Mouse (Mus musculus) heart, embryonic 16.5 days (tissue): ENCODE data around the gene Gm3646. TPM values are rescaled to one million over a fixed set of nuclear protein-coding genes. Genes with fewer than 3 reads are reported as not detected.
A peak's percentile ranks its signal among the peaks of the same experiment; 100 is the strongest.

Experiments used
- ATAC-seq: fragments of 200-750 bp; cut with Nextera tagmentation; replicated peaks from 2 replicates; pipeline ENCODE4 v1.8.0; 2017; ENCODE audit warnings: moderate number of reproducible peaks; ENCODE audit not compliant: insufficient read depth, low FRiP score; ENCODE audit errors: extremely low read depth
- H3K27ac ChIP-seq: fragments of 300-500 bp; sonication (generic); 2 replicates; pipeline ENCODE4 v1.5.1; 2014; ENCODE audit warnings: mild to moderate bottlenecking, low read length, control low read depth, moderate library complexity
- H3K27me3 ChIP-seq: fragments of 300-500 bp; sonication (generic); 2 replicates; pipeline ENCODE4 v1.6.1; 2014; ENCODE audit warnings: low read length, mixed read lengths; ENCODE audit not compliant: control insufficient read depth, insufficient read depth
- H3K36me3 ChIP-seq: fragments of 300-500 bp; sonication (generic); 2 replicates; pipeline ENCODE4 v1.6.1; 2014; ENCODE audit not compliant: control insufficient read depth, insufficient read depth
- H3K4me1 ChIP-seq: fragments of 300-500 bp; sonication (generic); 2 replicates; pipeline ENCODE4 v1.6.1; 2014; ENCODE audit warnings: low read length, mixed read lengths; ENCODE audit not compliant: control insufficient read depth, insufficient read depth
- H3K4me2 ChIP-seq: fragments of 300-500 bp; sonication (generic); 2 replicates; pipeline ENCODE4 v1.6.1; 2014; ENCODE audit warnings: low read depth, mild to moderate bottlenecking, control low read depth, low read length
- H3K4me3 ChIP-seq: fragments of 300-500 bp; sonication (generic); 2 replicates; pipeline ENCODE4 v1.5.1; 2014; ENCODE audit warnings: mild to moderate bottlenecking, control low read depth, low read length
- H3K9ac ChIP-seq: fragments of 300-500 bp; sonication (generic); 2 replicates; pipeline ENCODE4 v1.6.1; 2014; ENCODE audit warnings: low read length, control low read depth
- H3K9me3 ChIP-seq: fragments of 300-500 bp; sonication (generic); replicated peaks from 2 replicates; pipeline ENCODE4 v1.6.1; 2016; ENCODE audit warnings: low read length; ENCODE audit not compliant: control insufficient read depth
- WGBS: fragments of 180-500 bp; shearing (Covaris S2); extraction: QIAGEN DNeasy Blood & Tissue Kit; methylation state at CpG from one replicate; pipeline ENCODE4 v1.1.7; 2014; 5-methylcytosine and 5-hydroxymethylcytosine counted together
- polyA plus RNA-seq: library from polyadenylated mRNA; unstranded; fragments of >200 nt; fragmentation: Nextera tagmentation; extraction: Ambion mirVana; gene quantifications from 2 replicates; pipeline ENCODE4 v1.2.1, GENCODE M21; 2015

Gm3646 gene
- polyA plus RNA-seq, 1 experiment from 2014 or later = 4.4 TPM

GRCm38 (mm10) chr1:39758244-39758643, 46.9 kb downstream of the Gm3646 start:
- Histone ChIP-seq H3K27me3 (no peaks in the 10 kb centered on the region), H3K9ac (no peak overlapping the region), H3K4me2 (no peak overlapping the region), H3K36me3 (no peaks in the 10 kb centered on the region), H3K27ac (0 out of 2 replicates have a peak overlapping the region, but pooled peaks have one; percentile 22), H3K4me1 (peaks cover 39% of the 10 kb centered on the region), H3K9me3 (no peaks in the 10 kb centered on the region), H3K4me3 (no peak overlapping the region)
- no peak for ATAC-seq
- WGBS = 64% methylated on average over 9 of the region's 9 CpGs

- H3K4me3 ChIP-seq = no peak overlapping the region
- H3K9ac ChIP-seq = no peak overlapping the region
- H3K9me3 ChIP-seq = no peaks in the 10 kb centered on the region
- no peak for ATAC-seq
- no peaks in the 10 kb centered on the region for H3K27me3 ChIP-seq
- H3K4me1 ChIP-seq = peaks cover 34% of the 10 kb centered on the region
- WGBS = 68% methylated on average over 11 of the region's 11 CpGs
- no peak overlapping the region for H3K27ac ChIP-seq
- no peak overlapping the region for H3K4me2 ChIP-seq
- H3K36me3 ChIP-seq = no peaks in the 10 kb centered on the region
These were observed 48.2 kb downstream of the Gm3646 start for GRCm38 (mm10) chr1:39756952-39757351.

GRCm38 (mm10) chr1:39754224-39754957, 50.7 kb downstream of the Gm3646 start:
- Histone ChIP-seq H3K27me3 (no peaks in the 10 kb centered on the region), H3K9me3 (no peaks in the 10 kb centered on the region), H3K4me1 (peaks cover 23% of the 10 kb centered on the region), H3K27ac (peak overlapping the region; percentile 36), H3K4me3 (no peak overlapping the region), H3K36me3 (no peaks in the 10 kb centered on the region), H3K9ac (no peak overlapping the region), H3K4me2 (0 out of 2 replicates have a peak overlapping the region, but pooled peaks have one; percentile 7)
- peak; percentile 26 for ATAC-seq
- WGBS = 27% methylated on average over 13 of the region's 13 CpGs

Other genes starting within 250 kb of the Gm3646 start
- 13.9 and 14.0 TPM in 2 replicates for gene Rnf149, start 227.9 kb downstream of the Gm3646 start, polyA plus RNA-seq
- 0.05 TPM in 2 replicates for gene Creg2, start 153.9 kb downstream of the Gm3646 start, polyA plus RNA-seq
- 0.51 and 0.68 TPM in 2 replicates for gene Rfx8, start 84.3 kb downstream of the Gm3646 start, polyA plus RNA-seq
- 14.7 and 23.8 TPM in 2 replicates for gene Map4k4, start 95.6 kb upstream of the Gm3646 start, polyA plus RNA-seq